Mouse (Mus musculus) T-helper 2 cell (primary cell): ENCODE results near the gene Larp1b.

Source experiments
- in situ Hi-C: fragments of 300-600 bp; cut with MboI, MseI; formaldehyde crosslinking; loops from one replicate; pipeline ENCODE4 v1.15.1; 2025; ENCODE audit warnings: high pct_unique_total_duplicates

Larp1b gene

GRCm38 (mm10) chr3:41020687-41021086 lies 71.1 kb downstream of the Larp1b start:
- in situ Hi-C loops: no loop called here

- in situ Hi-C loops: no loop called here
Observed at GRCm38 (mm10) chr3:41021980-41022379, 72.4 kb downstream of the Larp1b start.

DNA sequence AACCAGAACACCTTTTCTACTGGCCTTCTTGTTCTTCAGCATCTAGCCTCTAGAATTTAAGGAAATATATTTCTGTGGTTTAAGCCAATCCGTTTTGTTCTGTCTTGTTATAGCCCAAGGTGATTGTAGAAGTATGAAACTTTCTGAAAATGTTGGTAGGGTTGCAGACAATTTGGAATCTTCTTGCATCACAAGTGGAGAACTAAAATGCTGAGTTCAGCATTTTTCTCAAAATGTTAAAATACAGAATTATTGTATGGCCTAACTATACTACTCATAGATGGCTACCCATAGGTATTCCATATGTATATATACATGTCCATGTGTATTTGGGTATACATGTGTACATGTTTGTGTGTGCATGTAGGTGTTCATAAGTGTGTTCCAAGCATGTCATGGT lies 81.1 kb downstream of the Larp1b start:
- in situ Hi-C loops: no loop called here

DNA sequence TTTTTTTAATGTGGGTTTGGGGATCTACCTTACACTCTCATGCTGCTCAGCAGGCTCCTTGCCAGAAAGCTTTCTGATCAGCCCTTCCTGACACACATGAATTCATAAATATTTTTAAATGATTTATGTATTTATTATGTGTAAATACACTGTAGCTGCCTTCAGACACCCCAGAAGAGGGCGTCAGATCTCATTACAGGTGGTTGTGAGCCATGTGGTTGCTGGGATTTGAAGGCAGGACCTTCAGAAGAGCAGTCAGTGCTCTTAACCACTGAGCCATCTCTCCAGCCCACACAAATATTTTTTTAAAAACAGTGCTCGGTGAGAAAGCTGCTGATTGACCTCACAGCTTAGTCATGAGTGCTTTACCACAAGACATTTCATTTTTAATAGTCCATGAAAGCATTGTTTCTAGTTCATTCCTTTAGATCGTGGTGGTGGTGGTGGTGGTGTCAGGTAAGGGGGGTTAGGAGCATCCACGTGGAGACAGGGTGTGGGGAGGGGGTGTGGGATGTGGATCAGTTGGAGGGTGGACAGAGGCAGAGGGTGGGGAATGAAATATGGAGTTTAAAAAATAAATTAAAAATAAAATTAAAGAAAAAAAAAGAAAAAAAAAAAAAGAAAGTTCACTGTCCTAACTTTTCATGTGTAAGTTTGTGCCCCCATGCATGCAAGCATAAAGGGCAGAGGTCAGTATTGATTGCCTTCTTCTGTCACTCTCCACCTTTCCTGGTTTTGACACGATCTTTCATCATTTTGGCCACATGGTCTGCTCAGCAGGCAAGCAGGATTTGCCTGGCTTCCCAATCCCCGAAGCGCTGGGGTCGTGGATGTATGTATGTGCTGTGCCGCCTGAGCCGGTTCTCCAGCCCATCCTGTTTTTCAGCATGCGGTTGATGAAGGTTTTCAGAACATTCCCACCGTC lies 81.9 kb downstream of the Larp1b start:
- in situ Hi-C loops: no loop called here

- in situ Hi-C loops: no loop called here
Observed at GRCm38 (mm10) chr3:41038297-41038916, 88.8 kb downstream of the Larp1b start.

GRCm38 (mm10) chr3:41041241-41041640 lies 91.6 kb downstream of the Larp1b start:
- in situ Hi-C loops: loop anchor here (10.0 kb wide), 1 partner anchor 124 kb away; no protein-coding TSS in a partner anchor

DNA sequence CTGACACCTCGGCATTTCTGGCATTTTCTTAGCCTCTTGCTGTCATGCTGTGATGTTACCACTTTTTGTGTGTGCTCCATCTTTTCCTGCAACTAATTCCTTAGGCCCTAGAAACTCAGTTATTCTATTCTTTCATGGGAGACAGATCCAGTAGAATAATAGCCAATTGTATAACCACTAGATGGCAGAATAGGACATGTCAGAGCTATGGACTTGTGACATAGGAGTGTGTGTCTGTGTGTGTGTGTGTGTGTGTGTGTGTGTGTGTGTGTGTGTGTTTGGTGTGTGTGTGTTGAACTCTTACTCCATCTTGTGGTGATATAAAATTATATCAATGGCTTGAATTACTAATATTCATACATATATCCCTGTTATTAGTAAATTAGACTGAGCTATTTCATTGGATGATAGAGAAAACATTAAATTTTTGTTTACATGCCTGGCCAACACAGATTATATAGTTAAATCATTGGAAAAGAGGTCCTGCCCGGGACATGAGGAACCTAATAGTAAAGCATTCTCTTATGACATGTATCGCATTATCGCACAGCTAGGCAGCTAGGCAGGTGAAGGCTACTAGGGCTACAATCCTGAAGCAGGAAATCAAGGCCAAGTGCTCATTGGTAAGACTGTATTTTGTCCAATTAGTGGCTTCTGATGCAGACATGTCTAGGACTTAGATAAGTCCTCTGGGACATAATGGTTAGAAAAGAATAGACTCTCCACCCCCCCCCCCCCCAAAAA lies 92.7 kb downstream of the Larp1b start:
- in situ Hi-C loops: loop anchor here (10.0 kb wide), 1 partner anchor 122 kb away; no protein-coding TSS in a partner anchor

- in situ Hi-C loops: loop anchor here (10.0 kb wide), 1 partner anchor 121 kb away; no protein-coding TSS in a partner anchor
Observed at GRCm38 (mm10) chr3:41043756-41044354, 94.2 kb downstream of the Larp1b start.

GRCm38 (mm10) chr3:41047838-41048237 lies 98.2 kb downstream of the Larp1b start:
- in situ Hi-C loops: loop anchor here (10.0 kb wide), 1 partner anchor 117 kb away; no protein-coding TSS in a partner anchor

GRCm38 (mm10) chr3:41053334-41053733 lies 103.7 kb downstream of the Larp1b start:
- in situ Hi-C loops: no loop called here

DNA sequence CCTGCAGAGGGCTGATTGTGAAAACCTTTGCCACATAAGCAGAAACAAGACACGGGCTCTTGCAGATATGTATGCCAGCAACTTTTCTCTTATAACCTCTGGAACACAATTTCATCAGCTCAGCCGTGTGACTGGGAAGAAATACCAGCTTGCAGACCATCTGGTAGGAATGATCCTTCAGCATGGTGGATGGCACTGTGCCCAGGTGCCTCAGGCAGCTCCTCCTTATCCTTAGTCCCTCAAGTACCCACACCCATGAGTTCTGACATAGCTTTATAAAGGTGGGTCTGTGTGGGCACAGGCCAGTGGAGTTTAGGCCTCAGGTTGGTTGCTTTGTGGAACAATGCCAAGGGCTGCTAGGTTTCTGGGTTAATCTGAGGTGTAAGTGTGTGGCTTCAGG lies 108.8 kb downstream of the Larp1b start:
- in situ Hi-C loops: no loop called here

DNA sequence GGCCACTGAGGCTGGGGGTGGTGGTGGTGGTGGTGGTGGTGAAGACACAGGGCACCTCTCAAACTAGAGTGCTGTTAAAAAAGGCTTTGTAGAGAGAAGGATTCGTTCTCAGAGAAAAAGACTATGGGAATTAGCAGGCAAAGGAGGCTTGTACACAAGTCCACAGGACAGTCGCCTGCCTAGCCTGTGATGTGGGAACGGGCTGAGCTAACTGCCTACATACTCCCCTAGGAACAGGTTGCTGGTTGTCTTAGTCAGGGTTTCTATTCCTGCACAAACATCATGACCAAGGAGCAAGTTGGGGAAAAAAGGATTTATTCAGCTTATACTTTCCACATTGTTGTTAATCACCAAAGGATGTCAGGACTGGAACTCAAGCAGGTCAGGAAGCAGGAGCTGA lies 109.6 kb downstream of the Larp1b start:
- in situ Hi-C loops: no loop called here

GRCm38 (mm10) chr3:41061831-41062565 lies 112.4 kb downstream of the Larp1b start:
- in situ Hi-C loops: no loop called here

DNA sequence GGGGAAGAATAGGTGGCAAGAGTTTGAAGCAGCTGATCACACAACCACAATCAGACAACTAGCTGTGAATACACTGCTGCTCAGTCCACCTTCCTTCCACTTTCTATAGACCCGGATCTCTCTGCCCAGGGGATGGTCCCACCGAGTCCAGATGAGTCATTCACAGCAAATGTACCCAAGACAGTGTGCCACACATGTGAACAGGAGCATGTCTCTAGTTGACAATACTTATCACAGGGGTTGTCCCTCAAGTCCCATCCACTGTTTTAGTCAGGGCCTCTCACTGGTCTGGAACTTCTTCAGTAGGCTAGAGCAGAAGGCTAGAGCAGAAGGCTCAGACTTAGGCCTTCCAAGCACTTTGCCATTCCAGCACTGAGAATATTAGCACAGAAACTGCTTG lies 113.1 kb downstream of the Larp1b start:
- in situ Hi-C loops: no loop called here

DNA sequence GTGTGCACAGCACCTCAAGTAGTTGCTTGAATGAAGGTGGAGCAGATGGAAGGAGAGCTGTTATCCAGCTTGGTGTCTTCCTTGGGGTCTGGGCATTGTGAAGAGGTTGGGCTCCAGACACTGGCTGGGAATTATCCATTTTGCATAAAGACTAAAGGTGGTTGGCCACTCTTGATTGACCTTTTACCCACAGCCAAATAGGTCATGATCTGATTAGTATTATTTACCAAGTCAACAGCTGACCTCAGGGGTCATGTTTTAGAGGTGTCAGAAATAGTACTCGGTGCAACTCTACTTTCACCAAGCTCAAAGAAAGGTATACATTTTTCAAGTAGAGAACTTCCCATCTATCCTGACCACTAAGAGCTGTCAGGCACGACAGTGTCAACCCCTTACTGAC lies 115.7 kb downstream of the Larp1b start:
- in situ Hi-C loops: no loop called here

DNA sequence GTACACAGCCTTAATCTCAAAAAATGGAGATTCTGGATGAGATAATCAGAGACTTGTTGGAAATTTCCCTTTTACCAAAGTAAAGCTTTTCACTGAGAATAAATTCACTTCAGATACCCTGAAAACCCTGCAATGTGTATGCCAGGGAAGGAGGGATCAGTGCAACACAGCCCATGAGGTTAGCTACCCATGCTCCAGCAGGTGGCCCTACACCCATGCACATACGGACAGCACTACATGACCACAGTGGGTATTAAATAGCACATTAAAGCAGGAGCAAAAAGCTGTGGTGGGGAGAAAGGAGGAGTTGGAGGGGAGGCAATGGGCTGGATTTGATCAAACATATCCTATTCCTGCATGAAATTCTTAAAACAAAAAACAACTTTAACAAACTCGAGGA lies 120.9 kb downstream of the Larp1b start:
- in situ Hi-C loops: no loop called here

DNA sequence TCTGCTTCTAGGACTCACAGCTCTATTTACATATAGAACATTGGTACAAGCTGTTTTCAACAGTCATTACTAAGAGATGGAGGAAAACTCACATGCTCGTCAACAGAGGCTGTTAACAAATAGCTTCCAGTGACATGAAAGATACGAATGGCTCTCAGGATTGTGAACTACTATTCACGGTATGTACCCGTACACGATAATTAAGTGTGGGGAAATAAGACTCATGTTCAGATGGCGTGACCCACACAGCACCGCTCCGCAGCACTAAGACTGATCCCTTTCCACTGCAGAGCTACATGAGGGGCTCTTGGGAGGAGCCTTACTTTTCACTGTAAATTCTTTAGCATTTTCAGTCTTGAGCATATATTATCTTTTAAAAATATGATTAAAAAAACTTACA lies 125.7 kb downstream of the Larp1b start:
- in situ Hi-C loops: no loop called here

DNA sequence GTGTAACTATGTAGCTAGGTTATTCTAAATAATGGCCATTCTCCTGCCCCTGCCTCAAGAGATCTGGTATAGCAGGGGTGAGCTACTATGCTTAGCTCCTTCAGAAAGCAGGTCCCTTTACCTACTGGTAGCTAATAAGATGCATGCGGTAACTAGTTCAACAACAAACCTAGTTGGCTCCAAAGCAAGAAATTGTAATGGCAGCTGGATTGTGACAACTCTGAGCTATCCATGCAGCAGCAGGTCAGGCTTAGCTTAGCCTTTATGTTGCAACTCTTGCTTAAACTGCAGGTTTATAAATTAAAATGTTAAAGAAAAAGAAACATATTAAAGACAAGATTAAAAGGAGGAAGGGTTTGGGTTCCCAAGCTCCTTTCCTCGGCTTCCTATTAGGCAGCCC lies 129.0 kb downstream of the Larp1b start:
- in situ Hi-C loops: no loop called here

DNA sequence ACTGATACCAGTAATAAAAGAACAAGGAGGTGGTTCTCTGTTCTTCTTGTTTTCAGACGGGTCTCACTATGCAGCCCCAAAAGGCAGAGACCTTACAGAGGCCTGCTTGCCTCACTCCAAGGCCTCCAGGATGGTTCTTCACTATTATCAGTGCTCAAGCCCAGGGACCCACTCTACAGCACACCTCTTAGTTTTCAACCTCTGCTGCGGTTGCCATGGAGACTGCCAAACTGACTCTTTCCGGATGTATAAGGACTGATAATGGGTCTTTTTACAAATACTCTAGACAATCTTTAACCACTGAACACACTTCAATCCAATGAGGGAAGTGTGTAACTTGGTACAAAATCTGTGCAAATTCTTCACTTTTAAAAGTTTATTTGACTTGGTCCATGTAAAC lies 131.1 kb downstream of the Larp1b start:
- in situ Hi-C loops: no loop called here

- in situ Hi-C loops: no loop called here
Observed at GRCm38 (mm10) chr3:41081474-41082301, 132.1 kb downstream of the Larp1b start.
